In the genomic region with DNA sequence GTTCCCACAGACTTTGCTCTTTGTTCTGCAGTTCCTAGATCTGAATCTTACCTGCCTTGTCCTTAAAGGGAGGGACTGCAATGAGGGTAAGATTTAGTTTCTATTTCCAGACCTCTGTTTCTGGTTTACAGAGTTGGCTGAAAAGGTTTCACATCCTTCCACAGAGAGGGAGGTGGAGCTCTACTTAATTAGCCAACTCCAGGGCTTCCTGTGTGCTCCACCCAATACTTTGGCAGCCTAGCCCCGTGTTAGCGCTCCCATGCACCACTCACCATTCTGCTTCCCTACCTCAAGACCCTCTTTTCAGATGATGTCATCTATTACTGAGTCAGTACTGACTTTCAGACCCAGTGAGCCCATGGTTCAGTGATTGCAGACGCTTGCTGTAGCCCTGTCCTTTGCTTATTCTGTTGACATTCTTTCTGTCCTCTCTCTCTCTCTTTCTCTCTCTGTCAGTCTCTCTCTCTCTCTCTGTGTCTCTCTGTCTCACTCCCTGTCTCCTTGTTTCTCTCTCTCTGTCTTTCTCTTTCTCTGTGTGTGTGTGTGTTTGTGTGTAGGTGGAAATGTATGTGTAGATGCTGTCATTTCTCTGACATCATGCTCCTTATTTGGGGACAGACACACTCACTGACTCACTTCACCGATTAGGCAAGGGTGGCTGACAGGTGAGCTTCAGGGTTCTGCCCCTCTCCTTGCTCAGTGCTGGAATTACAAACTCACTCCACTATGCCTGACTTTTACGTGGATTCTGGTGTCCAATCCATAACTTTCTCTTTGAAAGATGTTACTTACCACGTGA, we compare ENCODE assay signal across 7 mouse cellular contexts. TPM values are rescaled to one million over a fixed set of nuclear protein-coding genes. Genes with fewer than 3 reads are reported as not detected.
DNase-seq lines count a peak whose midpoint lies in the region; ATAC-seq and TF ChIP-seq lines count a peak whose summit lies in the region.
"Not testable (repeated sequence)": the region's sequence is repeated elsewhere in the genome, so short reads cannot be mapped to it uniquely, and the experiment has no call there.

Gene 9930111J21Rik2, minus strand, starts transcription at position 150 of the 799 bp plus-strand sequence.

- TF ChIP-seq CTCF in CH12.LX (conservative IDR thresholded peaks at IDR 0.05 in 1 of 2, IDR thresholded peaks at IDR 0.05 in 1 of 2; ENCODE audit: low read depth in 2 of 2, low read length in 2 of 2); bone marrow macrophage, adult 2 months (IDR thresholded peaks at IDR 0.05; ENCODE audit: low read depth, low read length); small intestine, adult 2 months (IDR thresholded peaks at IDR 0.05; ENCODE audit: extremely low read depth, insufficient read length, insufficient replicate concordance, low read depth, low read length): not testable (repeated sequence)

- H3K9me3 ChIP-seq in CH12.LX (replicated peaks; ENCODE audit: low read length); kidney, embryonic 16.5 days (ENCODE audit: low read length); lung, embryonic 16.5 days (ENCODE audit: control insufficient read depth, low read length): not testable (repeated sequence)

- not testable (repeated sequence) for H3K4me1 ChIP-seq in CH12.LX (ENCODE audit: control insufficient read depth in 1 of 2, insufficient read depth in 2 of 2); bone marrow macrophage, adult 2 months (ENCODE audit: control insufficient read depth, insufficient read depth, low read length); kidney, embryonic 16.5 days (ENCODE audit: insufficient read depth, low read length); lung, embryonic 16.5 days (replicated peaks; ENCODE audit: control insufficient read depth, insufficient read depth, low read length); small intestine, adult 2 months (ENCODE audit: control insufficient read depth, insufficient read depth, insufficient read length, low read length)

- TF ChIP-seq POLR2A in CH12.LX (IDR thresholded peaks at IDR 0.05; ENCODE audit: low read depth, low read length); bone marrow macrophage, adult 2 months (IDR thresholded peaks at IDR 0.05; ENCODE audit: borderline replicate concordance, low read depth, low read length); small intestine, adult 2 months (IDR thresholded peaks at IDR 0.05; ENCODE audit: low read depth, low read length): not testable (repeated sequence)

- TF ChIP-seq EP300 in CH12.LX (IDR thresholded peaks at IDR 0.05; ENCODE audit: low read length), result not testable (repeated sequence)

- in situ Hi-C loops in CH12.LX (cut with MboI; ENCODE audit: low pct_ligation_motif_present, low pct_unique_long_range_greater_than_20kb, low sequenced_read_pairs), result not testable (repeated sequence)

- H3K79me2 ChIP-seq in CH12.LX (replicated peaks; ENCODE audit: control insufficient read depth, extremely low read depth, insufficient read depth, poor library complexity, severe bottlenecking), result not testable (repeated sequence)

- not testable (repeated sequence) for H3K9ac ChIP-seq in CH12.LX (ENCODE audit: insufficient read depth, low read depth); kidney, embryonic 16.5 days (replicated peaks; ENCODE audit: low read length); lung, embryonic 16.5 days (ENCODE audit: low read length)

- ATAC-seq in erythroid progenitor cell, adult 5-6 weeks (replicated peaks; ENCODE audit: low FRiP score, poor library complexity, severe bottlenecking), result peak; percentile 60
- 0 out of 2 replicates have a peak, but pooled peaks have one; percentile 27 for ATAC-seq in kidney, embryonic 16.5 days (ENCODE audit: low FRiP score, low TSS enrichment)
- ATAC-seq in lung, embryonic 16.5 days (ENCODE audit: low read depth), result peak; percentile 23; the same call in 1 of the 2 replicates
- peak; percentile 74 for ATAC-seq in megakaryocyte-erythroid progenitor cell, adult 5-6 weeks (replicated peaks; ENCODE audit: low FRiP score, low TSS enrichment, poor library complexity, severe bottlenecking)

- H3K36me3 ChIP-seq in CH12.LX (replicated peaks in 1 of 2; ENCODE audit: control insufficient read depth in 1 of 2, insufficient read depth in 1 of 2, low read length in 1 of 2); kidney, embryonic 16.5 days (ENCODE audit: insufficient read depth, low read length); lung, embryonic 16.5 days (ENCODE audit: control insufficient read depth, insufficient read depth, low read length); small intestine, adult 2 months (ENCODE audit: control insufficient read depth, insufficient read depth, low read length): not testable (repeated sequence)

- not testable (repeated sequence) for TF ChIP-seq RAD21 in CH12.LX (IDR thresholded peaks at IDR 0.05; ENCODE audit: low read depth, low read length)

- dilution Hi-C loops in CH12.LX (cut with MboI; ENCODE audit: extremely low pct_ligation_motif_present, extremely low pct_unique_long_range_greater_than_20kb, low sequenced_read_pairs), result not testable (repeated sequence)

- H3K27me3 ChIP-seq in CH12.LX (replicated peaks); kidney, embryonic 16.5 days (ENCODE audit: insufficient read depth, low read length); lung, embryonic 16.5 days (ENCODE audit: control insufficient read depth, insufficient read depth, low read depth, low read length); small intestine, adult 2 months (ENCODE audit: control insufficient read depth, insufficient read depth, low read length): not testable (repeated sequence)

- not testable (repeated sequence) for H3K27ac ChIP-seq in CH12.LX (ENCODE audit: insufficient read depth, low read depth); kidney, embryonic 16.5 days (ENCODE audit: low read length); lung, embryonic 16.5 days (ENCODE audit: low read length)
- H3K27ac ChIP-seq in bone marrow macrophage, adult 2 months (ENCODE audit: insufficient read depth, low read depth, low read length), result peak within 1 kb of the TSS; percentile 59
- H3K27ac ChIP-seq in small intestine, adult 2 months (ENCODE audit: insufficient read depth, low read depth, low read length), result peak within 1 kb of the TSS; percentile 57; the same call in 1 of the 2 replicates

- not testable (repeated sequence) for H3K4me2 ChIP-seq in CH12.LX (ENCODE audit: insufficient read depth, low read depth, poor library complexity, severe bottlenecking); kidney, embryonic 16.5 days (replicated peaks; ENCODE audit: low read depth, low read length); lung, embryonic 16.5 days (ENCODE audit: low read depth, low read length)

- DNase-seq in CH12.LX (ENCODE audit: extremely low read depth), result not testable (repeated sequence)

- whole genome bisulfite sequencing in kidney, embryonic 16.5 days, result 100% methylated on average over 1 of the region's 6 CpGs
- 70% methylated on average over 1 of the region's 6 CpGs for WGBS in lung, embryonic 16.5 days
- 29% methylated on average over 1 of the region's 6 CpGs for WGBS in small intestine, adult 2 months

- H3K4me3 ChIP-seq in CH12.LX (replicated peaks in 1 of 3; ENCODE audit: low read depth in 2 of 3, low read length in 2 of 3, poor library complexity in 1 of 3); kidney, embryonic 16.5 days (ENCODE audit: low read length); lung, embryonic 16.5 days (ENCODE audit: low read length); small intestine, adult 2 months (ENCODE audit: low read depth, low read length): not testable (repeated sequence)
- peak within 1 kb of the TSS; percentile 12; the same call in 1 of the 2 replicates for H3K4me3 ChIP-seq in bone marrow macrophage, adult 2 months (ENCODE audit: insufficient read depth, low read length)

RNA-seq across cellular contexts. Expression of gene 9930111J21Rik2, which starts in this region (rescaled TPM):
- total RNA-seq in CH12.LX (2012; rRNA removed) (6.9 and 9.9 TPM in 2 replicates), CH12.LX (2014; rRNA removed) (18.5 and 21.4 TPM in 2 replicates)
- 20.7 and 22.7 TPM in 2 replicates for polyA plus RNA-seq in CH12.LX (2012; ENCODE audit: insufficient read length, low read depth)
- 72.7 and 91.8 TPM in 2 replicates for polyA plus RNA-seq in bone marrow macrophage, adult 2 months (2012; ENCODE audit: insufficient read depth, insufficient read length, missing spikeins)
- 19.1 and 19.3 TPM in 2 replicates for total RNA-seq in erythroid progenitor cell, adult 5-6 weeks (2015; ENCODE audit: low replicate concordance)
- total RNA-seq in erythroid progenitor cell, adult 5-6 weeks (2017; ENCODE audit: low replicate concordance), result 13.3 and 13.7 TPM in 2 replicates
- 0.60 and 0.98 TPM in 2 replicates for polyA plus RNA-seq in kidney, embryonic 16.5 days (2015; fragmentation: Nextera tagmentation; extraction: Ambion mirVana)
- 0.78 TPM in 2 replicates for polyA plus RNA-seq in lung, embryonic 16.5 days (2015; fragmentation: Nextera tagmentation; extraction: Ambion mirVana)
- 1.5 and 3.2 TPM in 2 replicates for total RNA-seq in megakaryocyte-erythroid progenitor cell, adult 5-6 weeks (2014; fragmentation: Nextera tagmentation)
- total RNA-seq in megakaryocyte-erythroid progenitor cell, adult 5-6 weeks (2017), result 3.8 and 4.5 TPM in 2 replicates
- polyA plus RNA-seq in small intestine, adult 2 months (2012; rRNA removed), result 0.48 and 0.85 TPM in 2 replicates

Comparison
In these comparisons a context has a peak if more than half of its experiments do, and no peak if none do; other contexts are left out.
1. RNA of gene 9930111J21Rik2 (polyA plus RNA-seq): 72.7 to 91.8 TPM in bone marrow macrophage, adult 2 months and 20.7 to 22.7 TPM in CH12.LX; 0.48 to 0.85 TPM in small intestine, adult 2 months, 0.78 TPM in lung, embryonic 16.5 days and 0.60 to 0.98 TPM in kidney, embryonic 16.5 days; every median in the first group is over 10 times any median in the second.
2. Peak in ATAC-seq in kidney, embryonic 16.5 days; RNA of the gene not detected or under 1 TPM.
3. Peak in ATAC-seq in lung, embryonic 16.5 days; RNA of the gene not detected or under 1 TPM.
4. ATAC-seq: peak in every context shown above with its lines; median percentile 74 in megakaryocyte-erythroid progenitor cell, adult 5-6 weeks; 60 in erythroid progenitor cell, adult 5-6 weeks; 27 in kidney, embryonic 16.5 days; 23 in lung, embryonic 16.5 days.